Mouse (Mus musculus) stomach, postnatal 0 days (tissue): Measurements from ENCODE around the gene Btg1. TPM values are rescaled to one million over a fixed set of nuclear protein-coding genes. Genes with fewer than 3 reads are reported as not detected.

Experiments
- ATAC-seq: fragments of 200-750 bp; cut with Nextera tagmentation; 2 replicates; pipeline ENCODE4 v1.8.0; 2017; ENCODE audit not compliant: low FRiP score, low TSS enrichment
- DNase-seq: peaks from one replicate; pipeline ENCODE4 v3.0.0-alpha.2; 2016; ENCODE audit warnings: low spot score
- H3K27ac ChIP-seq: fragments of 300-500 bp; sonication (generic); replicated peaks from 2 replicates; pipeline ENCODE4 v1.5.1; 2014; ENCODE audit warnings: mild to moderate bottlenecking, control low read depth
- H3K27me3 ChIP-seq: fragments of 300-500 bp; sonication (generic); 2 replicates; pipeline ENCODE4 v1.6.1; 2014; ENCODE audit warnings: low read length; ENCODE audit not compliant: control insufficient read depth, insufficient read depth
- H3K36me3 ChIP-seq: fragments of 300-500 bp; sonication (generic); 2 replicates; pipeline ENCODE4 v1.6.1; 2014; ENCODE audit warnings: low read length, mixed read lengths; ENCODE audit not compliant: control insufficient read depth, insufficient read depth
- H3K4me1 ChIP-seq: fragments of 300-500 bp; sonication (generic); replicated peaks from 2 replicates; pipeline ENCODE4 v1.6.1; 2014; ENCODE audit warnings: antibody characterized with exemption; ENCODE audit not compliant: control insufficient read depth, insufficient read depth
- H3K4me2 ChIP-seq: fragments of 300-500 bp; sonication (generic); replicated peaks from 2 replicates; pipeline ENCODE4 v1.6.1; 2014; ENCODE audit warnings: low read depth, mild to moderate bottlenecking, control low read depth, moderate library complexity
- H3K4me3 ChIP-seq: fragments of 300-500 bp; sonication (generic); 2 replicates; pipeline ENCODE4 v1.5.1; 2014; ENCODE audit warnings: low read depth, low read length, control low read depth
- H3K9ac ChIP-seq: fragments of 300-500 bp; sonication (generic); 2 replicates; pipeline ENCODE4 v1.6.1; 2014; ENCODE audit warnings: mild to moderate bottlenecking, low read length, control low read depth, mixed read lengths
- H3K9me3 ChIP-seq: fragments of 300-500 bp; sonication (generic); 2 replicates; pipeline ENCODE4 v1.6.1; 2016; ENCODE audit warnings: low read length; ENCODE audit not compliant: control insufficient read depth
- CTCF ChIP-seq: IDR thresholded peaks from 2 replicates; pipeline ENCODE4 v1.5.1; 2016; ENCODE audit warnings: antibody characterized with exemption, low read depth, mild to moderate bottlenecking, moderate library complexity
- EP300 ChIP-seq: optimal IDR thresholded peaks from 2 replicates; pipeline ENCODE3; 2016; ENCODE audit warnings: antibody characterized with exemption
- WGBS: fragments of 180-500 bp; shearing (Covaris S2); extraction: QIAGEN DNeasy Blood & Tissue Kit; methylation state at CpG from one replicate; pipeline ENCODE4 v1.1.7; 2014; 5-methylcytosine and 5-hydroxymethylcytosine counted together
- polyA plus RNA-seq: library from polyadenylated mRNA; unstranded; fragments of >200 nt; fragmentation: Nextera tagmentation; extraction: Ambion mirVana; gene quantifications from 2 replicates; pipeline ENCODE4 v1.2.1, GENCODE M21; 2015

The Btg1 gene
- polyA plus RNA-seq, 1 experiment from 2014 or later, result 59.8 TPM

DNA sequence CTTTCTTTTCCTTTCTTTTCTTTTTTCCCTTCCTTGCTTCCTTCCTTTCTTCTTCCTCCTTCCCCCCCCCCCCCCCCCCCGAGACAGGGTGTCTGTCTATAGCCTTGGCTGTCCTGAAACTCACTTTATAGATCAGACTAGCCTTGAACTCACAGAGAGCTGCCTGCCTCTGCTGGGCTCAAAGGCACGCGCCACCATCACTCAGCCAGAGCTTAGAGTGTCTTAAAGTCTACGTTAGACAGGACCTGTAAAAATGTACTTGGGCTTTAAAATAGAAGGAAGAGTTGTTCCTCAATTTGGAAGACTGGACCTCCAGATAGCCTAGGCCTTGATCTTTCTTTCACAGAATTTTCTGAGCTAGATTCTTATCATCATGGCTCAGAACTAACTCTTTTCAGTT, 8.3 kb downstream of the Btg1 start:
- 85% methylated on average over 3 of the region's 4 CpGs for WGBS
- H3K9me3 ChIP-seq, result no peaks in the 10 kb centered on the region
- no peak overlapping the region for H3K9ac ChIP-seq
- 0 out of 2 replicates have a peak, but pooled peaks cover 9% of the 10 kb centered on the region for H3K4me1 ChIP-seq
- H3K27me3 ChIP-seq, result no peaks in the 10 kb centered on the region
- no peaks in the 10 kb centered on the region; the same call in 1 of the 2 replicates for H3K36me3 ChIP-seq
- no peak overlapping the region for H3K4me2 ChIP-seq
- no peak overlapping the region for H3K27ac ChIP-seq
- no peak for ATAC-seq
- H3K4me3 ChIP-seq, result no peak overlapping the region
- TF ChIP-seq CTCF (no peak), EP300 (no peak)
- DNase-seq, result no peak

DNA sequence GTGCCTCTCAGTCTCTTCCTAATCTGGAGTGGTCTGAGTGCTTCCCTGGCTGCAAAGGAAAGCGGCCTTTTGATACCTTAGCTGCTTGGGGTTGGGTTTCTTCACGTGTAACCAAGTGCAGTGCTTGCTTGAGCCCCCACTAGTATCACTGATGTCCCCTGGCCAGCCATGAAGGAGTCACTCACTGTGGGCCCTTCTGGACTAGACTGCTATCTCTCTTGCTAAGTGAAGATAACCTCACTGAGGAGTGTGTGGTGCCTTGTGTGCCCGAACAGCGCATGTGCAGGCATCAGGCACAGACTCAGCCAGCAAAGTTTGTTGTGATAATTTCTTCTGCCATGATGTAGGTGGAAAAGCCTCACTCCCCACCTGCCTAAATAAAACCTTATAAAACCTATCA, 8.9 kb downstream of the Btg1 start:
- no peak for DNase-seq
- 71% methylated on average over 4 of the region's 4 CpGs for WGBS
- no peak overlapping the region for H3K9ac ChIP-seq
- H3K36me3 ChIP-seq, result no peaks in the 10 kb centered on the region; the same call in 1 of the 2 replicates
- ATAC-seq, result no peak
- H3K27me3 ChIP-seq, result no peaks in the 10 kb centered on the region
- H3K4me2 ChIP-seq, result no peak overlapping the region
- no peak for TF ChIP-seq EP300
- no peak for TF ChIP-seq CTCF
- 0 out of 2 replicates have a peak, but pooled peaks cover 9% of the 10 kb centered on the region for H3K4me1 ChIP-seq
- no peak overlapping the region for H3K27ac ChIP-seq
- no peaks in the 10 kb centered on the region for H3K9me3 ChIP-seq
- H3K4me3 ChIP-seq, result no peak overlapping the region

DNA sequence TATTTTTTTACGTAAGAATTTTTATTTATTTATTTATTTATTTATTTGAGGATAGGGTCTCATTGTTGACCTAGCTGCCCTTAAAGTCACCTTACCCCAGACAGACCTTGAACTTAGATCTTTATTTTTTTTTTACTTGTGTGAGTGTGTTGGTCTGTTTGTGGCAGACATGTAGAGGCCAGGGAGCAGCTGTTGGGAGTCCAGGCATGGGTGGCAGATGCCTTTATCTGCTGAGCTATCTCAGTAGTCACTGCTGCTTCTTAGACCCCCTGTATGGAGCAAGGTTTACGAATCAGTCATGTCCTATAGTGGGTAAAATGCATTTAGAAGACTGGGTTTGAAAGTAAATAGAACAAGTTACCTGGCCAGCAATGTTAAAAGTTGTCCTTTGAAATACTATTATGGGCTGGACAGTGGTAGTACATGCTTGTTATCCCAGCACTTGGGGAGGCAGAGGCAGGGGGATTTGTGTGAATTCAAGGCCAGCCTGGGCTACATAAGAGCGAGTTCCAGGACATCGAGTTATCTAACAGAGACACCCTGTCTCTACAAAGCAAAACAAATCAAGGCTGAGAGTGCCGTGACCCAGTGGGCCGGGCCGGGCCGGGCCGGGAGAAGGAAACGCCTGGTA, 9.4 kb downstream of the Btg1 start:
- Histone ChIP-seq H3K4me3 (no peak overlapping the region), H3K4me2 (peak overlapping the region; percentile 8; the same call in 1 of the 2 replicates), H3K9me3 (no peaks in the 10 kb centered on the region), H3K4me1 (0 out of 2 replicates have a peak, but pooled peaks cover 9% of the 10 kb centered on the region), H3K27ac (no peak overlapping the region; the same call in 1 of the 2 replicates), H3K27me3 (no peaks in the 10 kb centered on the region), H3K9ac (no peak overlapping the region), H3K36me3 (no peaks in the 10 kb centered on the region; the same call in none of the 2 replicates)
- TF ChIP-seq EP300 (no peak), CTCF (no peak)
- DNase-seq, result no peak
- ATAC-seq, result no peak
- WGBS, result 85% methylated on average over 10 of the region's 10 CpGs

DNA sequence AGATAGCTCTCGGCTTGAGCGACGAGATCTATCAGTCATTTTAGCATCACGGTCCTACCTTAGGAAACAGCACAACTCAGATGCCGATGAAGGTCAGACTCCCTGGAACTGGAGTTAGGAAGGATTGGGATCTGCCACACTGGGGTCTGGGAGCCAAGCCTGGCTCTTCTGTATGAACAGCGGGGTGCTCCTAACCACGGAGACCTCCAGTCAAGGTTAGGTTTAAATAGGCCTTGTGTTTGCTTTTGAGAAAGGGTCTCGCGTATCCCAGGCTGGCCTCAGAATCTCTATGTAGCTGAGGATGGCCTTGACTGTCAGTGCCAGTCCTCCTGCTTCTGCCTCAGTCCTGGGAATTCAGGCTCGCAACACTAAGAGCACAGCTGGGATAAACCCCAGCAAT, 10.5 kb downstream of the Btg1 start:
- 88% methylated on average over 10 of the region's 10 CpGs for WGBS
- ATAC-seq (no peak), DNase-seq (no peak)
- Histone ChIP-seq H3K4me1 (0 out of 2 replicates have a peak, but pooled peaks cover 9% of the 10 kb centered on the region), H3K9ac (no peak overlapping the region), H3K4me3 (no peak overlapping the region), H3K9me3 (no peaks in the 10 kb centered on the region), H3K27me3 (no peaks in the 10 kb centered on the region), H3K36me3 (no peaks in the 10 kb centered on the region; the same call in none of the 2 replicates), H3K4me2 (no peak overlapping the region), H3K27ac (peak overlapping the region; percentile 65; the same call in 1 of the 2 replicates)
- no peak for TF ChIP-seq EP300
- no peak for TF ChIP-seq CTCF

DNA sequence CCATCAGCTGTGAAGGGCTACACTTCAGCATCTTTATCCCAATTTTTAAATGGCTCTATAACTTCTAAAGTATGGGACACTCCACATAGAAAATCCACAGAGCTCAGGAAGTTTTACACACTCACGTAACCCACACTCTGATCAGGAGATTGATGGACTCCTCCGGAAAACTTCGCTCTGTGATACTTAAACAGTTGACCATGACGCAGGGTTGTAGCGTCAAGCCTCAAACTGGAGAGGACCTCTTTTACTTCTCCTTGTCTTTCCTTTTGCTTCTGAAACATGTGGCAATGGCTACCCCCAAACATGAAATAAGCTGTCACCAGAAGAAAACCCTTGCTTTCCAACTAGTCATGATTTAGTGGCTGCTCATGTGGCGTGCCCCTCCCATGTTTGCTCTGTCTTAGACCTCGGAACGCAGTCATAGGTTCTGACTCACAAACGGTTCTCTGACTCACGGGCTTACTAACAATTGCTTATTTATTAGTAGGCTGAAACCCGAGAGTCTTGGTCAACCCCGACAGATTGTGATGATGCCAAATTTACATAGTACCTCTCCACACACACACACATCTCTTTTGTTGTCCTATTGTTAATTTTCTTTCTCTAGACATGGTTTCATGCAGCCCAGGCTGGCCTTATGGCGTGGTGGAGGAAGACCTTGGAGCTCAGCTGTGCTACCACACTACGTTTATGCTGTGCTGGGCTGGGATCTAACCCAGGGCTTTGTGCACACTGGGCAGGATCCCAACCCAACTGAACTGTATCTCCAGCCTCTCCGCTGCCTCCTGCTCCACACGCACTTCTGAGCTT, 11.5 kb downstream of the Btg1 start:
- Histone ChIP-seq H3K27ac (peak overlapping the region; percentile 74), H3K9ac (no peak overlapping the region), H3K4me2 (no peak overlapping the region), H3K9me3 (no peaks in the 10 kb centered on the region), H3K4me3 (no peak overlapping the region), H3K4me1 (0 out of 2 replicates have a peak, but pooled peaks cover 6% of the 10 kb centered on the region), H3K27me3 (no peaks in the 10 kb centered on the region), H3K36me3 (no peaks in the 10 kb centered on the region; the same call in none of the 2 replicates)
- 59% methylated on average over 16 of the region's 16 CpGs for WGBS
- no peak for TF ChIP-seq CTCF
- TF ChIP-seq EP300, result peak; percentile 63
- ATAC-seq, result peak; percentile 86
- peak; percentile 68 for DNase-seq

DNA sequence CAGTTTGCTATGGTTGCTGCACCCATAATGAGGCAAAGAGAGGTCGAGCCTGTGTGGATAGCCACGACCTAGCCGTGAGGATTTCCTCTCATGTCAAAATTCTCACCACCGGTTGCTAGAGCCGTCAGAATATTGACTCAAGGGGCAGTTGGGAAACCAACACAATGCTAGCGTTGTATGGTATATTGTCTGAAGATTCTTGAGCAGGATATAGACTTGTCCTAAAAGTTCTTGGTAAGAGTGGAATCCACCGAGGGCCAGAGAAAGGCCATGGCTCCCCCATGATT, 12.1 kb downstream of the Btg1 start:
- Histone ChIP-seq H3K4me3 (no peak overlapping the region), H3K36me3 (no peaks in the 10 kb centered on the region; the same call in none of the 2 replicates), H3K9me3 (no peaks in the 10 kb centered on the region), H3K9ac (no peak overlapping the region), H3K27ac (peak overlapping the region; percentile 74), H3K27me3 (no peaks in the 10 kb centered on the region), H3K4me2 (no peak overlapping the region), H3K4me1 (0 out of 2 replicates have a peak, but pooled peaks cover 6% of the 10 kb centered on the region)
- no peak for TF ChIP-seq EP300
- no peak for TF ChIP-seq CTCF
- ATAC-seq (no peak), DNase-seq (no peak)
- 55% methylated on average over 7 of the region's 7 CpGs for WGBS
